Mouse (Mus musculus) gastrocnemius, postnatal 36 days (tissue): ENCODE results near the gene Ubr4. TPM values are rescaled to one million over a fixed set of nuclear protein-coding genes. Genes with fewer than 3 reads are reported as not detected.
A peak's percentile ranks its signal among the peaks of the same experiment; 100 is the strongest.
"Not testable (repeated sequence)": the region's sequence is repeated elsewhere in the genome, so short reads cannot be mapped to it uniquely, and the experiment has no call there.

Experiments used
- DNase-seq, 2 experiments: peaks; one replicate each; pipeline ENCODE4 v3.0.0; 2022
- intact Hi-C: fragments of 180-260 bp; cut with DNase I; formaldehyde crosslinking; loops from one replicate; pipeline ENCODE4 v1.15.1; 2025
- total RNA-seq, 2 experiments: library from RNA; stranded (reverse); gene quantifications; 2 replicates each; pipeline ENCODE4 v1.2.3; 2021

Ubr4 gene
- total RNA-seq, 2 experiments from 2014 or later: 91.3 to 94.0 TPM

DNA sequence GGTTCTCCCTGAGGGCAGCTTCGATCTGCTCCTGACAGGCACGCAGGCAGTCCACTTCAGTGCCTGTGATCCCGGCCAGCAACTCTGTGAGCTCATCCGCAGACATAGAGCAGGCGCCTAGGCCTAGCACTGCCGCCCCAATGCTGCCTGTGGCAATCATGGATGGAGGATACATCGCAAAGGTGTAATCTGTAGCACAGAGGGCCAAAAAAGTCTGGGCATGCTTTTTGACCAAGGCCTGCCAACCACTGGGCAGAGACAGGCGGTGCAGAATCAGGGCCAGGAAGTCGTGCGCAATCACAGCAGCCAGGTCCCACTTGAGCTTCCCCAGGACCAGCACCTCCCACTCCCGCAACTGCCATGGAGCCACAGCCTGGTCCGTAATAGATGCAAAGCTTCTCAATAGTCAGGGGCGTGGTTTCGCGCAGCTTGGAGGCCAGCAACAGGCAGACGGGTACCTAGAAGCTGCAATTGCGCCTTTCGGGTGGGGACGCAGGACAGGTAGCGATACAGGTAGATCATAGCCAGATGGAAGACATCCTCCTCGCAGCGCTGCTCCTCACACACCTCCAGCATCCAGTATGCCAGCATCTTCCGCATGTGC lies 6.9 kb upstream of the Ubr4 start:
- intact Hi-C loops: no loop called here
- DNase-seq: no peak

GRCm38 (mm10) chr4:139352832-139353231 lies 423 bp downstream of the Ubr4 start:
- no peak for DNase-seq
- intact Hi-C loops: no loop called here

- no peak for DNase-seq
- intact Hi-C loops: no loop called here
These were observed 4.8 kb downstream of the Ubr4 start for GRCm38 (mm10) chr4:139357211-139357610.

DNA sequence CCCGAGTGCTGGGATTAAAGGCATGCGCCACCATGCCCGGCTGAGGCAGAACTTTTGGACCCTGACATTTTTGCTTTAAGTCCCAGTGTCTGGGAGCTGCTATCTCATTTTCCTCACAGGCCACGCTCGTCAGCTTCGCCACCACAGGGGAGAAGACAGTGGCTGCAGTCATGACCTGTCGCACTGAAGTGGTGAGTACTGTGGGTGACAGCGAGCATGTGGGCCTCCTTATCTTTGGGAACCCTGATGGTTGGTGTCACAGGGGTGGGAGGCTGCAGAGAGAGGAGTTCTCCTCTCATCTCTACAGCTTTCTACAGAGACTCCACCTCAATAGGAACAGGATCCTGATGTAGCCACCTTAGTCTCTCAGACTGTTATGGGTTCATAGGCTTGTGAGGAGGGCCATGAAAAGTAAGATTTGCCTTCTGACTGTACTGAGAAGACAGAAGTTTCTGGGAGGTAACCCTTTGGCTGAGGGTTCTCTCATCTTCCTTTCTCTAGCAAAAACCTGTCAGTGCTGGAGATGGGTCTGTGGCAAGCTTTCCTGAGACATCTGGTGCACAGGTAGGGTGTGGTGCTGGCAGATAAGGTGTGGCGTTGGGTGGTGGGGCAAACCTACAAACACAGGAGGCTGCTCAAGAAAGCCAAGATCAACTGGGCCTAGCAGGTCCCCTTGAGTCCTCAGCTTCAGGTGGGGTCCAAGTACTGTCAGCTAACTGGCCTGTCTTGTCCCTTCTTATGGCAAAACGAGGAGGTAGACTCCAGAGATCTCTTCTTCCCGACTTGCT lies 8.5 kb downstream of the Ubr4 start:
- intact Hi-C loops: no loop called here
- DNase-seq: no peak

DNA sequence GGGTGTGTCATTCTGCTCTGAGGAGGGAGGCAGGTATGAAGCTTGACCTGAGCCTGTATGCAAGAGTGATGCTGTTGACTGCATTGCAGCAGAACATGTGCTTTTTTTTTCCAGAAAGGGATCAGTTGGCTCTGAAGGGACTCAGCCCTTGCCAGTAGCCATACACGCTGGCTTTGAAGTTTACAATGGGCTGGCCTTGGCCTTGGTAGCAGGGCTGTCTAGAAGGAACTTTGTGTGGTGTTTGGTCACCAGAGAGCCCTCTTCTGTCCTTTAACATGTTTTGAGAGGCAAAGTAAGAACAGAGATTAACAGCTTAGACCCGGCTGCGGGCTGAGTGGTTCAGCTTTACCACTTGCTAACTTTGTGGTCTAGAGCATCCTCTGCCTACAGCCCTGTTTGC lies 14.9 kb downstream of the Ubr4 start:
- DNase-seq: no peak
- intact Hi-C loops: no loop called here

DNA sequence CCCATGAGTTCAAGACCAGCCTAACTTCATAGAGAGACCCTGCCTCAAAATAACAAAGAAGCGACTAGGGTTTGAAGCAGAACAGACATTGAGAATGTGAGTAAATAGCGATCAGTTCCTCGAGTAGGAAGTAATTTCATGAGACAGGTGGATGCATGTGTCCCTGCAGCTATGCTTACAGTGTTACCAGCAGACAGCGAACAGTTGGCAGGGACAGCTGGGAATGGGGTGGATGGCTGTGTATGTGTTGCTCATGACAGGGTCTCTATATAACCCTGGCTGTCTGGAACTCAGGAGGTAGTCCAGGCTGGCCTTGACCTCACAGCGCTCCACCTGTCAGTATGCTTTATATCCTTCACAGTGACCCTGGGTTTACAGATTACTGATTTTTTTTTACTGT lies 15.6 kb downstream of the Ubr4 start:
- intact Hi-C loops: no loop called here
- no peak for DNase-seq

DNA sequence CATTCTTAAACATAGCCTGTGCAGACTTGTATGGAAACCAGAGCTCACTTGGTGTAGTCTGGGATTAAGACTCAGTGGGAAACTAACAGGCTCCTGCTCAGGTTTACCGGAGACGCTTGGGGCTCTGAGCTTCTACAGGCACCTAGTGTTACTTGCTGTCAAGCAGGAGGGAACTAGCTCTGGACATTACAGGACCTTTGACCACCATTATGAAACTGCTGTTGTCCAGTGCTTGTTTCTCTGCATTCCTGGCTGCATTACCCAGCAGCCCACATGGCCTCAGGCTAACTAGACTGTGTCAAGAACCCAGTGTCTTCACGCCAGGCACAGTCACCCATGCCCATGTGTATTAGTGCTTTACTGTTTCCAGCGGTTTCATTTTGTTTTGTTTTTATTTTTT lies 20.7 kb downstream of the Ubr4 start:
- intact Hi-C loops: no loop called here
- no peak for DNase-seq

DNA sequence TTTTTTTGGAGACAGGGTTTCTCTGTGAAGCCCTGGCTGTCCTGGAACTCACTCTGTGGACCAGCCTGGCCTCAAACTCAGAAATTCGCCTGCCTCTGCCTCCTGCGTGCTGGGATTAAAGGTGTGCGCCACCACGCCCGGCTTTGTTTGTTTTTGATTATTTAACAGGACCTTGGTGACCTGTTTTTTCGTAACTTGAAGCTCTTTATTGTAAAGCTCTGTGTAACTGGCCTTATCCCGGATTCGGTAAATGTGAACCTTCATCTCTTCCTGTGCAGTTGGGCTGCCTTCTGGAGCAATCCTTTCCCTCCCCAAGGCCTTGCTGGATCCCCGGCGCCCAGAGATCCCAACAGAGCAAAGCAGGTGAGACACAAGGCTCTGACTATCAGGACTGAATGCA lies 21.1 kb downstream of the Ubr4 start:
- DNase-seq: no peak
- intact Hi-C loops: no loop called here

DNA sequence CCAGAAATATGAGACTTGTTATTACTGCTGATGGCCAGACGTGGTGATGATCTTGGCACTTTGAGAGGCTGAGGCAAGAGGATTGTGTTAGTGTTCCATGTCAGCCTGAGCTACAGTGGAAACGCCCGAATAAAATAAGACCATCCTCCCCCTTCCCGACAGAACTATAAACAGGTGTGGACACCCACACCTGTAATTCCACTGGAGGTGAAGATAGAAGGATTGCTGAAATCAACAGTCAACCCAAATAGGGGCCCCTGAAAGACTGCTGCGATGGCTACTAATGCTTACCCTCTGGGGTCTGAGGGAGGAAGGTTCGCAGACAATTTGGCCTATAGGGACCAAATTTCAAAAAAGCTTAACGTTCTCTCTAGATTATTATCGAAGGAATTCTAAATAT lies 27.3 kb downstream of the Ubr4 start:
- no peak for DNase-seq
- intact Hi-C loops: no loop called here

DNA sequence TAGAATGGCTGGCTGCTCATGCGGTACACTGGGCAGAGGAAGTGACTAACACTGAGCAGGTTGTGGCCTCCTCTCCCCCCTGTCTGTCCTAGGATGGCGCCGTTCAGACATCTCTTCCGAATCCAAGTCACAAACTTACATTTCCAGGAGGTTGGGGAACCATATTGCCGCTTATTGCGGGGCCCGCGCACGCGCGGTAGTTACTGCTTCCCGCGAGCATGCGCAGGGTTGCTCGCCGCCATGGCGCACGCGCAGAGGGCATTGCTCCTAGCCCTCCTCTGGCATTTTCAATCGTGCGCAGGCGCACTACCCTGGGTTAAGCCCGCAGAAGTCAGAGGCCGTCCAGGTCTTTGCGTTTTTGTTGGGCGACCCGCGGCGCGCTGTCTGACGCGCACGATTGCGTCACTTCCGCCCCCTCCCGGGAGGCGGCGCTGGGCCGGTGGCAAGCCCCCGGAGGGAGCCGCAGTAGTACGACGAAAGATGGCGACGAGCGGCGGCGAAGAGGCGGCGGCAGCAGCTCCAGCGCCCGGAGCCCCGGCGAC lies 27.9 kb downstream of the Ubr4 start:
- peak; percentile 99 to 100 for DNase-seq
- intact Hi-C loops: no loop called here

DNA sequence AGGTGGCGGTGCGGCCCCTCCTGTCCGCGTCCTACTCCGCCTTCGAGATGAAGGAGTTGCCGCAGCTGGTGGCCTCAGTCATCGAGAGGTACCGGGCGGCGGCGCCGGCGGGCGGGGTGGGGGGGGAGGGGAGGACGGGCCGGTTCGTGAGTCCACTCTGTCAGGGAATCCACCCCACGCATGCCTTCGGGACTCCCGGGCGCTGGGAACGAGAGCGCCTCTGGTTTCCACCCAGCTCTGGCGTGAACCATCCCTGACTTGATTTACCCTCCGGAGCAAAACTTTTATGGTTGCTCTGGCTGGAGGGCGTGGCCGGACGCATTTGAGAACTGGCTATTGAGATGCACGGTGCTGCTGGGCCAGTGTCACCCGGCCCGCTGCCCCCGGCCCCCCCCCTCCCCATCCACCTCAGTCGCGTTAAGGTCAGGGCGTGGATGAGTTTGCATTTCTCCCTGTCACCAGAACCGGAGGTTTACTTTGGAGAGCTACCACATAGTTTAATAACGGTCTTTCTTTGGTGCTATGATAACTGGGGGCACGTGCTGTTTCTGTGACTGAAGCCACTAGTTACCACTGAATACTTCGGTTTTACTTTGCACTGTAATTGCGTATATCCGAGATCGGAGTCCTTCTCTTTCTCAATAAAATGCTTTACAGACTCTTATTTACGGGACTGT lies 28.5 kb downstream of the Ubr4 start:
- intact Hi-C loops: no loop called here
- no peak for DNase-seq

- no peak for DNase-seq
- intact Hi-C loops: no loop called here
These were observed 29.0 kb downstream of the Ubr4 start for GRCm38 (mm10) chr4:139381452-139381845.

GRCm38 (mm10) chr4:139382231-139382630 lies 29.8 kb downstream of the Ubr4 start:
- DNase-seq: no peak
- intact Hi-C loops: no loop called here

DNA sequence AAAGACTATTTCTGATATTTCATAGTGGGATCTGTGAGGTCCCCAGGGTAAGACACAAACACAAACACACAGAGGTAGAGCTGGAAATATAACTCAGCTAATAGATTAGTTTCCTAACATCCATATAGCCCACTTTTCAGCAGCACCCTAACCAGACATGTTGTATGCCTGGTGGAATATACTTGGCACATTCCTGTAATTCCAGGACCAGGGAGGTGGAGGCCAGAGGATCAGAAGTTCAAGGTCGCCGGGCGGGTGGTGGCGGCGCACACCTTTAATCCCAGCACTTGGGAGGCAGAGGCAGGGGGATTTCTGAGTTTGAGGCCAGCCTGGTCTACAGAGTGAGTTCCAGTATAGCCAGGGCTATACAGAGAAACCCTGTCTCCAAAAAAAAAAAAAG lies 33.4 kb downstream of the Ubr4 start:
- intact Hi-C loops, DNase-seq: not testable (repeated sequence)

DNA sequence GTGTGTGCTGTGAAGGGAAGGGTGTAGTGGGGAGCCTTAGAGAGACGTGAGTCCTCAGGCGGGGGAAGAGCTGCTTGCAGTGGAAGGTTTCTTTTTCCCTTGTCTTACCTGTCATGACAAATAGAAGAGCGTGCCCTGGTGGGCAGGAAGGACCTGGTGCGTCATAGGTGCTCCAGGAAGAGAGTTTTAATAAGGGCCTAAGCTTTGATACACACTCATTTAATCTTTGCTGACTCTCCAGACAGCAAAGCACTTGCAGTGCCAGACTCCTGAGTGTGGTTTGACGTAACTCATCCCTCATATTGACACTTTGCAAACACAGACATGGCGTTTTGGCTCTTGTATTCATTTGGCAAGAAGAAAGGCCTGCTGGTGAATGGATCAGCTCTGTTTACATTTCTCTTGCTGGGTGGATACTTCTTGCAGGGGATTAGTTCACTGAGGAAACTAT lies 34.5 kb downstream of the Ubr4 start:
- intact Hi-C loops: no loop called here
- no peak for DNase-seq

DNA sequence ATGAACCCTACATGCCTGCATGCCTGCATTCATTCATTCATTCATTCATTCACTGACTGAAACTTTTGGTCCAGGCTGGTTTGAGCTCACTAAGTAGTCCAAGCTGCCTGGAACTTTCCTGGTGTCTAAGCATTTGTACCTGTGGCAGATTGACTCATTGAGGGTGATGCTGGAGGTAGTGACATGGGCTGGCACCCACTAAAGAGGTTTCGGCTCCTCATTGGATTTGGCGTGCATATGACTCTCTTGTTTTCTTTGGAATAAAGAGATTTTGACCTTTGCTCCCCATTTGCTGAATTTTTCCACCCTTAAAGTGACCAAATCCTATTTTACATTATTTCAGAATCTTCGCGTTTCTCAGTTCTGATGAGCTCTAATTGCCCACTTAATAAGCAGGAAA lies 37.1 kb downstream of the Ubr4 start:
- intact Hi-C loops: no loop called here

DNA sequence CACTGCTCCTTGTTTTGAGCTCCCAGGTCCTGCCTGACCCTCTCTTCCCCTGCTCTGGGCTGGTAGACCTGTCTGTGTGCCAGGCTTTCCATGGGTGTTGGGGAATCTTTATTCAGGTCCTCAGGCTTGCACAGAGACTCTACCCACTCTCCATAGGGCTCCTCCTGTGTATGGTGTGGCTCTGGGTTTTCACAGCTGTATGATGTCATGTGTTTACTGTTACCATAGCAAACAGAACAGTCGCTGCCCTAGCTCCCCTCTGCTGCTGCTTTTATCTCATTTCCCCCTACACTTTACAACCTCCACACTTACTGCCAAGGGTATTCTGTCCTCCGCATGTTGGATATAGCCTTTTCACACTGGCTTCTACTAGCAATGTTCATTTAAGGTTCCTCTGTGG lies 43.0 kb downstream of the Ubr4 start:
- intact Hi-C loops: no loop called here
- DNase-seq: no peak

More for the DNA sequence above, 37.1 kb downstream of the Ubr4 start:
- no peak for DNase-seq

GRCm38 (mm10) chr4:139400487-139400886 lies 48.1 kb downstream of the Ubr4 start:
- intact Hi-C loops: no loop called here

DNA sequence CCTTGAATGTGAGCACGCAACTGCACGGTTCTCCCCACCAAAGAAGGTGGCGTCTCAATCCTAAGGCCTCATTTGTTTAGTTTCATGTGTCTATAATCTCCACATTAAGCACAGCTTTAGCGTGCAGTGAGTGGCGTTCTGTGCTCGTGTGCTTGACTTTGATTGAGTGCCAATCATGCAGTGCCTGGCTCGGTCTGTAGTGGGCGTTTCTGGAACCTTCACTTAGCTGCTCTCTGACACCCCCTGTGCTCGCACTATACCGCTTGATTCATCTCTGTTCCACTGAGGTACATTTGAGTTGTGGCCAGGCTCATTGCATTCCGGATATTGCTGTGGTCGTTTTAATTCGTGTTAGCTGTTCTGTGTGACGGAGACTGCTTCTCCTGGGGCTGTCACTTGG lies 50.8 kb downstream of the Ubr4 start:
- intact Hi-C loops: no loop called here
- no peak for DNase-seq

More at GRCm38 (mm10) chr4:139400487-139400886, 48.1 kb downstream of the Ubr4 start:
- no peak for DNase-seq

- intact Hi-C loops: no loop called here
- no peak for DNase-seq
These were observed 58.9 kb downstream of the Ubr4 start for GRCm38 (mm10) chr4:139411351-139411750.

DNA sequence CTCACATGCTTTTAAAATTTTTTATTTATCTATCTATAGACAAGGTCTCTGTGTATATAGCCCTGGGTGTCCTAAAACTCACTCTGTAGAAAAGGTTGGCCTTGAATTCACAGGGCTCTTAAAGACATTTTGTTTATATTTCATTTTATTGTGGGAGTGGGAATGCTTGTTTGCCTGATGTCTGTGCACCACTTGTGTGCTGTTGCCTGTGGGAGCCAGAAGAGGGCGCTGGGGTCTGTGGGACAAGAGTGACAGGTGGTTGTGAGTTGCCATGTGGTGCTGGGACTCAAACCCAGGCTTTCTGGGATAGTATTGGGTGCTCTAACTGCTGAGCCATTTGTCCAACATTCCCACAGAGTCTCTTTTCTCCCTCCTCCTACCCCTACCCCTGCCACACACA lies 65.5 kb downstream of the Ubr4 start:
- no peak for DNase-seq
- intact Hi-C loops: no loop called here
